ENCODE assay signal across 10 mouse cellular contexts in the genomic region with DNA sequence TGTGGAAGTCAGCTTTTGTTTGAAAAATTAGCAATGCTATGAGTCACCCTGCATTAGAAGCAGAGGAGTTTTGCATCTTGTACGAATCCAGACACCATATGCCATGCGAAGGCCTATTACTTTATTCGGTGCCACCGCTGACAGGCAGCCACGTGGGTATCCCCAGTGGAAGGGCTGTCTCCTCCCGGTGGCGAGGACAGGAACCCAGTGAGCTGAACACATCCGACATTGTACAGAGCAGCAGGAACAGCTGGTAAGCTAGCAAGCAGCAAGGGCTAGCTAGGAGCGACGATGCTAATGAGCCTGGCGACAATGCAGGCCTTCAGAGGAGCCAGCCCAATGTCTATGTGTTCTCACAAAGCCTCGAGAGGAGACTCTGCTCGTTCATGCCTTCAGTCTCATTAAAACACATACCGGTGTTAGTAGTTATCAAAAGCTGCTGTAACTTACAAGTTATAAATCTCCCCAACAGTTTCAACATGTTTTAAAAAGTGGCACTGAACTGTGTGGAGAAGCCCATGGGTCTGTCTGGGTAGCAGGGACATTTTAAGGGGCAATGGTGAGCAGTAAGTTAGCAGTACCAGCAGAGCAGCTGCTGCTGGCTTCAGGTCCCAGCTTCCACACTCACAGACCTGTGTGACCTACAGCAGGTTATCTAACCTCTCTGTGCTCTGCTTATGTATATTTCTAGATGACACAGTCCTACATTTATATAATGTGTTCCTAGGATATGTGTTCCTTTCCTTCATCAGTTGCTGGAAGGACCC.
DNase-seq lines count a peak whose midpoint lies in the region; ATAC-seq and TF ChIP-seq lines count a peak whose summit lies in the region.
"Had no signal": no experiment of that assay in that cellular context is flagged by ENCODE, and none has a peak within 500 bp of the region (broad histone marks: within the 10 kb centered on the region; RNA-seq: fewer than 3 reads in every experiment).

No protein-coding gene starts in this region.

- no peaks in the 10 kb centered on the region for H3K27me3 ChIP-seq in embryonic facial prominence, embryonic 10.5 days (replicated peaks; ENCODE audit: low read depth, poor library complexity, severe bottlenecking)
- H3K27me3 ChIP-seq in hindbrain, embryonic 16.5 days (replicated peaks; ENCODE audit: control insufficient read depth, insufficient read depth, low read length) = no peaks in the 10 kb centered on the region
- no peaks in the 10 kb centered on the region for H3K27me3 ChIP-seq in limb, embryonic 12.5 days
- no peaks in the 10 kb centered on the region for H3K27me3 ChIP-seq in kidney, adult 2 months (replicated peaks; ENCODE audit: control insufficient read depth, insufficient read depth, low read length)
- H3K27me3 ChIP-seq: embryonic facial prominence, embryonic 13.5 days had no signal

- no peak for TF ChIP-seq CTCF in kidney, adult 2 months (conservative IDR thresholded peaks at IDR 0.05; ENCODE audit: insufficient read depth, insufficient read length, low read depth, low read length)

- H3K9me3 ChIP-seq in embryonic facial prominence, embryonic 10.5 days = no peaks in the 10 kb centered on the region
- H3K9me3 ChIP-seq in hindbrain, embryonic 16.5 days (ENCODE audit: control insufficient read depth, low read length) = no peaks in the 10 kb centered on the region
- H3K9me3 ChIP-seq in limb, embryonic 12.5 days = no peaks in the 10 kb centered on the region
- H3K9me3 ChIP-seq: embryonic facial prominence, embryonic 13.5 days had no signal

- peak; percentile 92 for ATAC-seq in hindbrain, embryonic 16.5 days
- peak; percentile 56; the same call in 1 of the 2 replicates for ATAC-seq in limb, embryonic 12.5 days (ENCODE audit: insufficient number of reproducible peaks, insufficient read depth, low FRiP score, low TSS enrichment, low read depth)

- no peak overlapping the region for H3K4me3 ChIP-seq in embryonic facial prominence, embryonic 10.5 days
- H3K4me3 ChIP-seq in hindbrain, embryonic 16.5 days (ENCODE audit: low read length) = no peak overlapping the region
- no peak overlapping the region for H3K4me3 ChIP-seq in limb, embryonic 12.5 days (replicated peaks)
- H3K4me3 ChIP-seq in kidney, adult 2 months (ENCODE audit: insufficient read depth, low read depth, low read length) = no peak overlapping the region
- H3K4me3 ChIP-seq: embryonic facial prominence, embryonic 13.5 days had no signal

- no peaks in the 10 kb centered on the region for H3K36me3 ChIP-seq in embryonic facial prominence, embryonic 10.5 days (replicated peaks)
- H3K36me3 ChIP-seq in hindbrain, embryonic 16.5 days (ENCODE audit: control insufficient read depth, insufficient read depth, low read length) = no peaks in the 10 kb centered on the region
- no peaks in the 10 kb centered on the region for H3K36me3 ChIP-seq in limb, embryonic 12.5 days
- H3K36me3 ChIP-seq in kidney, adult 2 months (ENCODE audit: control insufficient read depth, insufficient read depth, low read length) = no peaks in the 10 kb centered on the region
- H3K36me3 ChIP-seq: embryonic facial prominence, embryonic 13.5 days had no signal

- no peak overlapping the region for H3K4me2 ChIP-seq in hindbrain, embryonic 16.5 days (ENCODE audit: low read length)
- H3K4me2 ChIP-seq in limb, embryonic 12.5 days = no peak overlapping the region
- H3K4me2 ChIP-seq: embryonic facial prominence, embryonic 13.5 days; lung, embryonic 14.5 days had no signal

- peaks cover 24% of the 10 kb centered on the region for H3K4me1 ChIP-seq in embryonic facial prominence, embryonic 10.5 days
- peaks cover 9% of the 10 kb centered on the region for H3K4me1 ChIP-seq in hindbrain, embryonic 16.5 days (ENCODE audit: control insufficient read depth, insufficient read depth, low read depth, low read length)
- H3K4me1 ChIP-seq in limb, embryonic 12.5 days (replicated peaks) = peaks cover 9% of the 10 kb centered on the region
- H3K4me1 ChIP-seq in kidney, adult 2 months (ENCODE audit: control insufficient read depth, insufficient read depth, low read length) = peaks cover 3% of the 10 kb centered on the region; the same call in 1 of the 2 replicates

- TF ChIP-seq POLR2A in kidney, adult 2 months (IDR thresholded peaks at IDR 0.05; ENCODE audit: low read depth, low read length) = no peak

- WGBS in embryonic facial prominence, embryonic 10.5 days = 31% methylated on average over 14 of the region's 14 CpGs
- WGBS in hindbrain, embryonic 16.5 days = 7% methylated on average over 14 of the region's 14 CpGs
- WGBS in limb, embryonic 12.5 days = 40% methylated on average over 14 of the region's 14 CpGs
- WGBS in kidney, adult 2 months = 58% methylated on average over 14 of the region's 14 CpGs

- peak; percentile 23 for DNase-seq in 3T3-L1 (ENCODE audit: low read depth, low spot score)
- peak; percentile 47 for DNase-seq in embryonic facial prominence, embryonic 10.5 days (ENCODE audit: low spot score)
- peak; percentile 51 for DNase-seq in right cerebral cortex, postnatal 25 days
- no peak for DNase-seq in kidney, adult 2 months
- no peak for DNase-seq in gastrocnemius, postnatal 36 days
- no peak for DNase-seq in T-cell, adult 2 months (ENCODE audit: low spot score)
- DNase-seq: lung, embryonic 14.5 days had no signal

- intact Hi-C loops in gastrocnemius, postnatal 36 days (cut with DNase I) = no loop called here

- H3K9ac ChIP-seq in hindbrain, embryonic 16.5 days (ENCODE audit: low read depth, low read length) = no peak overlapping the region
- H3K9ac ChIP-seq in limb, embryonic 12.5 days (replicated peaks) = no peak overlapping the region
- H3K9ac ChIP-seq: embryonic facial prominence, embryonic 13.5 days; lung, embryonic 14.5 days had no signal

- peak overlapping the region; percentile 40 for H3K27ac ChIP-seq in embryonic facial prominence, embryonic 10.5 days (replicated peaks)
- peak overlapping the region; percentile 44 for H3K27ac ChIP-seq in hindbrain, embryonic 16.5 days (ENCODE audit: low read depth, low read length)
- no peak overlapping the region for H3K27ac ChIP-seq in limb, embryonic 12.5 days
- H3K27ac ChIP-seq in kidney, adult 2 months (ENCODE audit: insufficient read depth, low read depth, low read length) = no peak overlapping the region
- H3K27ac ChIP-seq: embryonic facial prominence, embryonic 13.5 days had no signal

Comparison
In these comparisons a context has a peak if more than half of its experiments do, and no peak if none do; other contexts are left out.
1. DNase-seq: peak in 3T3-L1 (single experiment), embryonic facial prominence, embryonic 10.5 days (single experiment) and right cerebral cortex, postnatal 25 days (single experiment); none in kidney, adult 2 months (single experiment), gastrocnemius, postnatal 36 days (0 of 2) and T-cell, adult 2 months (single experiment).
2. H3K27ac ChIP-seq: peak in embryonic facial prominence, embryonic 10.5 days (single experiment) and hindbrain, embryonic 16.5 days (single experiment); none in limb, embryonic 12.5 days (single experiment) and kidney, adult 2 months (single experiment).